Mouse (Mus musculus): ENCODE measurements around the gene Sbk1. TPM values are rescaled to one million over a fixed set of nuclear protein-coding genes. Genes with fewer than 3 reads are reported as not detected.

Gene Sbk1
- polyA plus RNA-seq, 1 experiment from 2014 or later, result 111 TPM

- H3K4me1 ChIP-seq (ENCODE audit: control insufficient read depth, insufficient read depth, low read length), result no peaks in the 10 kb centered on the region
- H3K27me3 ChIP-seq (ENCODE audit: control insufficient read depth, insufficient read depth, low read length), result no peaks in the 10 kb centered on the region
- H3K9ac ChIP-seq (ENCODE audit: low read length), result no peak overlapping the region
- peaks cover 12% of the 10 kb centered on the region; the same call in 1 of the 2 replicates for H3K36me3 ChIP-seq (ENCODE audit: control insufficient read depth, insufficient read depth, low read length)
- no peak overlapping the region for H3K27ac ChIP-seq (replicated peaks; ENCODE audit: low read depth, low read length)
- WGBS, result 95% methylated on average over 2 of the region's 2 CpGs
- no peak overlapping the region for H3K4me2 ChIP-seq (ENCODE audit: low read depth, severe bottlenecking)
- no peaks in the 10 kb centered on the region for H3K9me3 ChIP-seq (ENCODE audit: control insufficient read depth, low read length)
- DNase-seq (ENCODE audit: low spot score), result no peak
- H3K4me3 ChIP-seq (ENCODE audit: low read depth, low read length), result no peak overlapping the region
- ATAC-seq (ENCODE audit: insufficient number of reproducible peaks, low FRiP score, low TSS enrichment, low read depth), result no peak
Observed at GRCm38 (mm10) chr7:126286311-126286710, 13.9 kb downstream of the Sbk1 start.

- DNase-seq (ENCODE audit: low spot score) (no peak), ATAC-seq (ENCODE audit: insufficient number of reproducible peaks, low FRiP score, low TSS enrichment, low read depth) (no peak)
- no peaks in the 10 kb centered on the region for H3K9me3 ChIP-seq (ENCODE audit: control insufficient read depth, low read length)
- H3K36me3 ChIP-seq (ENCODE audit: control insufficient read depth, insufficient read depth, low read length), result peaks cover 20% of the 10 kb centered on the region
- H3K9ac ChIP-seq (ENCODE audit: low read length), result no peak overlapping the region
- no peaks in the 10 kb centered on the region for H3K4me1 ChIP-seq (ENCODE audit: control insufficient read depth, insufficient read depth, low read length)
- H3K27me3 ChIP-seq (ENCODE audit: control insufficient read depth, insufficient read depth, low read length), result no peaks in the 10 kb centered on the region
- no peak overlapping the region for H3K4me3 ChIP-seq (ENCODE audit: low read depth, low read length)
- 58% methylated on average over 10 of the region's 10 CpGs for WGBS
- no peak overlapping the region for H3K27ac ChIP-seq (replicated peaks; ENCODE audit: low read depth, low read length)
- no peak overlapping the region for H3K4me2 ChIP-seq (ENCODE audit: low read depth, severe bottlenecking)
Observed at GRCm38 (mm10) chr7:126287493-126288103, 15.2 kb downstream of the Sbk1 start.

GRCm38 (mm10) chr7:126288104-126288497 is 15.7 kb downstream of the Sbk1 start:
- 86% methylated on average over 2 of the region's 2 CpGs for WGBS
- H3K4me1 ChIP-seq (ENCODE audit: control insufficient read depth, insufficient read depth, low read length), result no peaks in the 10 kb centered on the region
- H3K9ac ChIP-seq (ENCODE audit: low read length), result no peak overlapping the region
- ATAC-seq (ENCODE audit: insufficient number of reproducible peaks, low FRiP score, low TSS enrichment, low read depth) (no peak), DNase-seq (ENCODE audit: low spot score) (no peak)
- peaks cover 24% of the 10 kb centered on the region for H3K36me3 ChIP-seq (ENCODE audit: control insufficient read depth, insufficient read depth, low read length)
- no peak overlapping the region for H3K4me3 ChIP-seq (ENCODE audit: low read depth, low read length)
- H3K9me3 ChIP-seq (ENCODE audit: control insufficient read depth, low read length), result no peaks in the 10 kb centered on the region
- no peak overlapping the region for H3K27ac ChIP-seq (replicated peaks; ENCODE audit: low read depth, low read length)
- H3K27me3 ChIP-seq (ENCODE audit: control insufficient read depth, insufficient read depth, low read length), result no peaks in the 10 kb centered on the region
- no peak overlapping the region for H3K4me2 ChIP-seq (ENCODE audit: low read depth, severe bottlenecking)

- no peak for DNase-seq (ENCODE audit: low spot score)
- peaks cover 29% of the 10 kb centered on the region for H3K36me3 ChIP-seq (ENCODE audit: control insufficient read depth, insufficient read depth, low read length)
- WGBS, result 88% methylated on average over 13 of the region's 13 CpGs
Observed at GRCm38 (mm10) chr7:126288571-126289091, 16.2 kb downstream of the Sbk1 start.

GRCm38 (mm10) chr7:126289371-126289770 is 17.0 kb downstream of the Sbk1 start:
- Histone ChIP-seq H3K4me2 (ENCODE audit: low read depth, severe bottlenecking) (no peak overlapping the region), H3K9me3 (ENCODE audit: control insufficient read depth, low read length) (no peaks in the 10 kb centered on the region), H3K4me3 (ENCODE audit: low read depth, low read length) (no peak overlapping the region), H3K27ac (replicated peaks; ENCODE audit: low read depth, low read length) (no peak overlapping the region), H3K27me3 (ENCODE audit: control insufficient read depth, insufficient read depth, low read length) (no peaks in the 10 kb centered on the region), H3K9ac (ENCODE audit: low read length) (no peak overlapping the region), H3K36me3 (ENCODE audit: control insufficient read depth, insufficient read depth, low read length) (peaks cover 34% of the 10 kb centered on the region), H3K4me1 (ENCODE audit: control insufficient read depth, insufficient read depth, low read length) (no peaks in the 10 kb centered on the region)
- WGBS, result 79% methylated on average over 7 of the region's 7 CpGs
- no peak for ATAC-seq (ENCODE audit: insufficient number of reproducible peaks, low FRiP score, low TSS enrichment, low read depth)
- DNase-seq (ENCODE audit: low spot score), result no peak

More at GRCm38 (mm10) chr7:126288571-126289091, 16.2 kb downstream of the Sbk1 start:
- H3K27ac ChIP-seq (replicated peaks; ENCODE audit: low read depth, low read length), result no peak overlapping the region
- H3K4me3 ChIP-seq (ENCODE audit: low read depth, low read length), result no peak overlapping the region
- H3K9ac ChIP-seq (ENCODE audit: low read length), result no peak overlapping the region
- no peaks in the 10 kb centered on the region for H3K4me1 ChIP-seq (ENCODE audit: control insufficient read depth, insufficient read depth, low read length)
- ATAC-seq (ENCODE audit: insufficient number of reproducible peaks, low FRiP score, low TSS enrichment, low read depth), result no peak
- H3K4me2 ChIP-seq (ENCODE audit: low read depth, severe bottlenecking), result no peak overlapping the region
- H3K9me3 ChIP-seq (ENCODE audit: control insufficient read depth, low read length), result no peaks in the 10 kb centered on the region
- no peaks in the 10 kb centered on the region for H3K27me3 ChIP-seq (ENCODE audit: control insufficient read depth, insufficient read depth, low read length)

- DNase-seq (ENCODE audit: low spot score) (no peak), ATAC-seq (ENCODE audit: insufficient number of reproducible peaks, low FRiP score, low TSS enrichment, low read depth) (no peak)
- no peaks in the 10 kb centered on the region for H3K9me3 ChIP-seq (ENCODE audit: control insufficient read depth, low read length)
- no peak overlapping the region for H3K4me3 ChIP-seq (ENCODE audit: low read depth, low read length)
- H3K9ac ChIP-seq (ENCODE audit: low read length), result no peak overlapping the region
- no peaks in the 10 kb centered on the region for H3K4me1 ChIP-seq (ENCODE audit: control insufficient read depth, insufficient read depth, low read length)
- H3K4me2 ChIP-seq (ENCODE audit: low read depth, severe bottlenecking), result no peak overlapping the region
- 92% methylated on average over 7 of the region's 7 CpGs for WGBS
- H3K27me3 ChIP-seq (ENCODE audit: control insufficient read depth, insufficient read depth, low read length), result no peaks in the 10 kb centered on the region
- H3K27ac ChIP-seq (replicated peaks; ENCODE audit: low read depth, low read length), result no peak overlapping the region
- H3K36me3 ChIP-seq (ENCODE audit: control insufficient read depth, insufficient read depth, low read length), result peaks cover 32% of the 10 kb centered on the region
Observed at GRCm38 (mm10) chr7:126289956-126290355, 17.5 kb downstream of the Sbk1 start.

GRCm38 (mm10) chr7:126291681-126292545 is 19.5 kb downstream of the Sbk1 start:
- no peaks in the 10 kb centered on the region for H3K9me3 ChIP-seq (ENCODE audit: control insufficient read depth, low read length)
- no peak overlapping the region for H3K9ac ChIP-seq (ENCODE audit: low read length)
- H3K36me3 ChIP-seq (ENCODE audit: control insufficient read depth, insufficient read depth, low read length), result peaks cover 32% of the 10 kb centered on the region

GRCm38 (mm10) chr7:126293091-126293490 is 20.7 kb downstream of the Sbk1 start:
- Histone ChIP-seq H3K36me3 (ENCODE audit: control insufficient read depth, insufficient read depth, low read length) (peaks cover 32% of the 10 kb centered on the region), H3K4me2 (ENCODE audit: low read depth, severe bottlenecking) (no peak overlapping the region), H3K4me1 (ENCODE audit: control insufficient read depth, insufficient read depth, low read length) (no peaks in the 10 kb centered on the region), H3K27ac (replicated peaks; ENCODE audit: low read depth, low read length) (no peak overlapping the region), H3K9me3 (ENCODE audit: control insufficient read depth, low read length) (no peaks in the 10 kb centered on the region), H3K4me3 (ENCODE audit: low read depth, low read length) (no peak overlapping the region), H3K9ac (ENCODE audit: low read length) (no peak overlapping the region), H3K27me3 (ENCODE audit: control insufficient read depth, insufficient read depth, low read length) (no peaks in the 10 kb centered on the region)
- WGBS, result 80% methylated on average over 4 of the region's 4 CpGs
- ATAC-seq (ENCODE audit: insufficient number of reproducible peaks, low FRiP score, low TSS enrichment, low read depth) (no peak), DNase-seq (ENCODE audit: low spot score) (no peak)

More at GRCm38 (mm10) chr7:126291681-126292545, 19.5 kb downstream of the Sbk1 start:
- no peak overlapping the region for H3K4me3 ChIP-seq (ENCODE audit: low read depth, low read length)
- no peak for DNase-seq (ENCODE audit: low spot score)
- no peak overlapping the region for H3K27ac ChIP-seq (replicated peaks; ENCODE audit: low read depth, low read length)
- no peaks in the 10 kb centered on the region for H3K27me3 ChIP-seq (ENCODE audit: control insufficient read depth, insufficient read depth, low read length)
- 88% methylated on average over 70 of the region's 72 CpGs for WGBS
- H3K4me1 ChIP-seq (ENCODE audit: control insufficient read depth, insufficient read depth, low read length), result no peaks in the 10 kb centered on the region
- ATAC-seq (ENCODE audit: insufficient number of reproducible peaks, low FRiP score, low TSS enrichment, low read depth), result no peak
- no peak overlapping the region for H3K4me2 ChIP-seq (ENCODE audit: low read depth, severe bottlenecking)

Data from limb, embryonic 11.5 days (tissue).